Mouse (Mus musculus) testis, postnatal 14 days (tissue): ENCODE measurements around the gene Npr2.

Source experiments
- DNase-seq: peaks from one replicate; pipeline ENCODE4 v3.0.0; 2021; ENCODE audit warnings: low spot score

Gene Npr2

DNA sequence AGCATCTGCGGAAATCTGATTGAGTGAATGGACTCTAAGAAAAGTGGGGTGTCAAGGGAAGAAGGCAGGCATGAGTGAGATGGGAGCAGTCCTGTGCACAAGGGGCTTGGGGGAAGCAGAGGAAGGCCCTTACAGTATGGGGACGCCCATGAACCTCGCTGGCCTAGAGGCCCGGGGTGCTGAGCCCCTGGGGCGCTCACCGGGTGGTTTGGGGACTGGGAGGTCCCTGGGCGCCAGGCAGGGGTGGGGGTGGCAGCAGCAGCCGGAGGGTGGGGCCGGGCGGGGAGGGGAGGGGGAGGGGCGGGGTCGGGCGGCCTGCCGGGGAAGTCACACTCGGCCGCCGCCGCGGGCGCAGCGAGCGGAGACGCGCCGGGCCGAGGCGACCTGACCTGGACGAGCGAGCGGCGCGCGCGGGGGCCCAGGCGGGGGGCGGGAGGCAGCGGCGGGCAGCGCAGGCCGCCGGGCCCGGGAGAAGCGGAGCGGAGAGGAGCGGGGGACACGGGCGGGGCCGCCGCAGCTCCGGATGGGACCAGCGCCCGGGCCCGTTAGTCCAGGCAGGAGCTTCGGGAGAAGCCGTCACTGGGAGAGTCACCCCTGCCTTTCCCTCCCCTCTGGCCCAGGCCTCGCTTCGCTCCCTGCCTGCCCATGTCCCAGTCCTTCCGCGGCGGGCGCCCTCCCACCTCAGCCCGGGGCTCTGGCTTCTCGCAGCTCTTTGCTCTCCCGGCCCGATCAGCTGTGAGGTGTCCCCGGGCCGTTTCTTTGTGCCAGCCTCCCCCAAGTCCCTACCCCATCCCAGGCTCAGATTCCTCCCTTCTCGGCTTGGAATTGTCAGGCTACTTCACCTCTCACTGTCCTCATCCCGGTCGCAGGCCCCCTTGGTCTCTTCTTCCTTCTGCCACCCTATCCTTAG lies at the start of gene Npr2:
TSS of gene Npr2 (plus strand) at position 890 of the 910 bp plus-strand sequence.
- DNase-seq = peak; percentile 40

DNA sequence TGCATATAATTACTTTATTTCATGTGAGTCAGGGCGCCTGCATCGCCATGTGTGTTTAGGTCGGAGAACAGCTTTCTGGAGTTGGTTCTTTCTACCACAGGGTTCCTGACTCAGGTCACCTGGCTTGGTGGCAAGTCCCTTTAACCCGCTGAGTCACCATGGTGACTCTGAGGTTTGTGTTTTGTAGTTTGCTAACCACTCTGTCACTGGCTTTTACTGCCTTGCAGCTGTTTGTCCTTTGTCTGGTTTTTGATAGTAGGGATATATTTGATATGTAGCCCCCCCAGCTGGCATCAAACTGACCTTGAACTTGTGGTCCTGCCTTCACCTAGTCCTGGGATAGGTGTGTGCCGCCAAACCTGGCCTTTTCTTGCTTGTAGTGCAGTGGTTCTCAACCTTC lies 49.5 kb upstream of the Npr2 start:
- DNase-seq = no peak

DNA sequence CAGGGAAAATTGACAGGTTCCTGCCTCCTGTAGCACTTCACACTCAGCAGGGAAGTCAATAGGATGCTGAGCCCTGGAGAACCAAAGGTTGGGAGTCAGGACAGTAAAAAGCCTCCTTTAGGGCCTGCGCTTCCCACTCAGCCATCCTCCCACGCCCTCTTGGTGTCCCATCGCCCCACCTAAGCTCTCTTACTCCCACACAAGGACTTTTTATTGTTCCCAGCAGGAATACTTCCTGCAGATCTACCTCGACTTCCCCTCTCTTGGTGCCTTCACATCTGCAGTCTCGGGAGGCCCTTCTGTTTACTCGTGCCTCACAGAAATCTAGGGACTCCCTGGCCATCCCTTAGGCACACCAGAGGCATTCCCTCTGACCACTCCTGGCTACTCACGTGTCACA lies 48.3 kb upstream of the Npr2 start:
- DNase-seq = no peak

DNA sequence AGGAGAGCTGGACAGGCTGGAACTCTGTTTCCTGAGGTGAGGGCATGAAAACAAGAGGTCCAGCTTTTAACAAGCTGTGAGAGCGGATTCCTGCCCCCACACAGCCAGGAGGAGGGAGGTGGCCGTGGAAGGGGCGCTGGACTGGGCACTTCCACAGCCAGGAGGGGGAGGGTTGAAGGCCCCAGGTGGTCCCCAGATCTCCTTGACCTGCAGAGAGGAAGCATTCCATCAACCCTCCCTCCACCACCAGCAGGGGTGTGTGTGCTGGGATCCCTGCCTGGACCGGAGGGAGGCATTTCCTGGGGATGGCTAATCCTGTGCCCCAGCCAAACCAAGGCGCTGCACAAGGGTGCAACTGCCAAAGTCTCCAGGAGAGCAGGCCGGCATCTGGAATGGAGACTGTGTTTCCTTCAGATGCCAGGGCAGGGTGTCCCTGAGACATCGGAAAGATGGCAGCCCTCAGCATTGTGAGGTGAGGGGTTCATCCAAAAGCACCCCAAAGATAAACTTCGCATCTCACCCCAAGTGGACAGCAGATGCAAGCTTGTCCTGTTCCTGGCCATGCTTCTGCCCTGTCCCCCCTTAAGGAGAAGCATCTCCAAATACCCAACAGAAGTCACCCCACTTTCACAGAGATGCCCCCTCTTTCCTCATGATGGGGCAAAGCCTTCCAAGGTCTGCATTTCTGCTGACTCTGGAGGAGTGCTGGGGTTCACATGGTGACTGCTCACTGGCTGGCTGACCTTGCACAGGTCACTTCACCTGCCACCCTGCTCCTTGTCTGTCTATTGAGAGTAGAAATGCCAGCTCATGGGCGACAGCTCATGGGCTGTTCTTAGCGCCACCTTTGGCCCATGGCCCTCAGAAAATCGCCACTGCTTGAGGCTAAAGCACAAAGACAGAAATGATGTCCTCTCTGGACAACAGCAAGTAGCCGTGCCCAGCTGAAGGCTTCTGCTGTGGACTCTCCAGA lies 47.0 kb upstream of the Npr2 start, which contains the start of gene Msmp:
TSS of gene Msmp (minus strand) at position 51 of the 973 bp plus-strand sequence.
- DNase-seq = no peak

DNA sequence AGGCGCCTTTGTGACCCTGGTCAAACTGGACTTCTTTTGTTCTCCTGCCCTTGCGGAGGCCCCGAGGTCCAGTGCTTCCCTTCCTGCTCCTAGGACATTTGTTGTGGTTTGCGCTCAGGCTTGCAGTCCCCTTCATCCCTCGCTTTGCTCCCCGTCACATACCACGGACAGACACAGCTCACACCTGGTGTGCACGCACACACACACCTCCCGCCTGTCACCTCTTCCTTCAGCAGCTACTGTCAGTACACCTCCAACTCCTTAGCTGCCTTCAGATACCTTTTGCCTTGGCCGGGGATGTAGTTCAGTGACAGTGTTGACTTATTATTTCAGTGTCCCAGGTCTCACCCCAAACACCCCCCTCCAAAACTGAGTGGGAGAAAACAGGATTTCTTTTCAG lies 46.1 kb upstream of the Npr2 start:
- no peak for DNase-seq

DNA sequence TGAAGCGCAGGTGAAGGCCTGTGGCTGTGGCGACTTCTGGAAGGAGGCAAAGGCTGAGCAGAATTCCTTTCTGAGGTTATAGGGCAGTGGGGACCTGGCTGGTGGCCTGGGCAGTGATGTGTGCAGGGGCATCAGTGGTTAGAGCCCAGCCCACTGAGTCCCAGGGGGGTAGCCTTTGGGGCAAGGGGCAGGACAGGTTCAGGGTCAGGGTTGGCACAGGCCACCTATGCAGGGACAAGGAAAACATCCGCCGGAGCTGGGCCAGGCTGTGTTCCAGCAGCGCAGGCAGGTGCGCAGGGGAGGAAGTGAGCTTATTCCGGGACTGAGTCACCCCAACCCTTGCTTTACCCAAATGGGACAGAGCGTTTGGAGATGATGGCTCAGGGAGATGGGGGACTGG lies 45.3 kb upstream of the Npr2 start:
- no peak for DNase-seq

DNA sequence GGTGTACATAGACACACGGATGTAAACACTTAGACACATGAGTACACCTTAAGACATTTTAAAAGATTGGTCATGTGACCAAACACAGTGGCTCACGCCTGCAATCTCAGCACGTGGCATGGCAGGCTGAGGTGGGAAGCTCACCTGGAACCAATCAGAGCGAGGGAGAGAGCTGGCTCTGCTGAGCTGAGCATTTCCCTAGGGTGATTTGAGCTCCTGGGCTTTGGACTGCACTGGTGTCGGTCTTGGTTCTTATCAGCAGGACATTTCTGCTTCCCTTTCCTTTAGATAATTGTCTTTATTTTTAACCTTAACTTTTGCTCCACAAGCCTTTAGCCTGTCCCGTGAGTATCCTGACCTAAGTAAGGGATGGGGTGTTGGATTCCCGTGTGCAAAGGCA lies 44.1 kb upstream of the Npr2 start:
- no peak for DNase-seq

DNA sequence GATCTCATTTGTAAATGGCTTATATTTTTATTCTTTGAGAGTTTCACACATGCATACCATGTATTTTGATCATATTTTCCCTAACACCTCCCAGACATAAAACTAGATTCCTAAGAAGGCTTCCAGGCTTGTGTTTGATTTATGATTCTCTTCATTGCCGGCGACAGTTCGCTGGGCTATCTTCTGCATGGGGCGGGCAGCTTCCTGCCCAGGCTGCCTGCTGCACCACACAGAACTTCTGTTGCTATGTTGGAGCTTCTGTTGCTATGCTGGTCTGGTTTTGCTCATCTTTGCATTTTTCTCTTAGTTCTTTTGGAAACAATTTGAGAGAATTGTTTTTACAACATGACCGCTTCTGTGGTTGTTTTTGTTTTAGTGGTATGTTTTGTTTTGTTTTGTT lies 40.2 kb upstream of the Npr2 start:
- DNase-seq = no peak

DNA sequence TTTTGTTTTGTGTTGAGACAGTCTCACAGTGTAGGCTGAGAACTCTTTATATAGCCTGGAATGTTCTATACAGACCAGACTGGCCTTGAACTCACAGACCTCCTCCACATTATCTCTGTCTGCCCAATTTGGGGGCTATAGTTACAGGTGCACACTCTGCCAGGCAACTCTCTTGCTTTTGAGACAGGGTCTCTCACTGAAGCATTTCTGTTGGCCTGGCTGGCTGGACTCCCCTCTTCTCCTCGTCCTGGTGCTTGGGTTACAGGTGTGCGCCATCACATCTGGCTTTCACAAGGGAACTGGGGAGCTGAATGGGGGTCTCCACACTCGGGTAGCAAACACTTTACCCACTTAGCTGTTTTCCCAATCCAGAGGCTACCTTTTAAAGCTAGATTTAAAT lies 39.8 kb upstream of the Npr2 start:
- DNase-seq = no peak

DNA sequence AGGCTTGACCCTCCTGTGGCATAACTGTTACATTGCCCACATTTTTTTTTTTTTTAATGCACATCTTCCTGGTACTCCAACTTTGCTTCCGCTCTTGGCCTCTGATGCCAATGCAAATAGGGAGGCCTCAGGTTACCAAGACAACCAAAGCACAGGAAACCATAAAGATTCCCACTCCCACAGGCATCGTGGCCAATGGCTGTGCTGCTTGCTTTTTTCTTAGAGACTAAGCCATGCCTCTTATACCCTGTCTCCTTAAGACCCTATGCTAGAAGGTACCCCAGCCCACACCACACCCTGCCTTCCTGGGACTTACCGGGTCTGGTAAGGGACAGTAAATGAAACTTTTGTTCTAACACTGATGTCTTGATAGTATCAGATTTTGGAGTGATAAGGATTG lies 38.3 kb upstream of the Npr2 start:
- DNase-seq = no peak

DNA sequence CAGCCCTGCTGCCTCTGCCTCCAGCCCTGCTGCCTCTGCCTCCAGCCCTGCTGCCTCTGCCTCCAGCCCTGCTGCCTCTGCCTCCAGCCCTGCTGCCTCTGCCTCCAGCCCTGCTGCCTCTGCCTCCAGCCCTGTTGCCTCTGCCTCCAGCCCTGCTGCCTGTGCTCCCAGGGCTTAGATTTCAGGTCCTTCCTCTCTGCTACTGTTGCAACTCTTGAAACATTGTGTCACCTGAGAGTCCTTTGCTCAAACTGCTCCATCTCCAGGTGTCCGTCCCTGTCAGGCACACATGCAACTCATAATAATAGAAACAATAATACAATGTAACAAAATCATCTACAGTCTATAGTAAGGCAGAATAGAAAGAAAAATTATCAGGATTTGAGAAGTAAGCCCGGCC lies 35.1 kb upstream of the Npr2 start:
- DNase-seq = peak; percentile 56

DNA sequence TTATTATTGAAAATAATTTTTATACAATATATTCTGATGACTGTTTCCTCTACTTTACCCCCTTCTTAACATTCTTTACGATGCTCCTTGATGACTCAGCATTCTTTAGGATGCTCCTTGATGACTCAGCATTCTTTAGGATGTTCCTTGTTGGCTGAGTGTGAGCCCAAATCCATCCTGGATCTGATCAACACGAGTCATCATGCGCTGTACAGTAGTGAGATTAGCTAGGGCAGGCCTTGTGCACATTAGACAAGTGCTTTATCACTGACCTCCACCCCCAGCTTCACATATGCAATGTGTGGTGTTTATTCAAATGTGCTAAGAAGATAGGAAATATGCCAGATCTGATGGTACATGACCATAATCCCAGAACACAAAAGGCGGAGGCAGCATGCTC lies 33.5 kb upstream of the Npr2 start:
- no peak for DNase-seq

DNA sequence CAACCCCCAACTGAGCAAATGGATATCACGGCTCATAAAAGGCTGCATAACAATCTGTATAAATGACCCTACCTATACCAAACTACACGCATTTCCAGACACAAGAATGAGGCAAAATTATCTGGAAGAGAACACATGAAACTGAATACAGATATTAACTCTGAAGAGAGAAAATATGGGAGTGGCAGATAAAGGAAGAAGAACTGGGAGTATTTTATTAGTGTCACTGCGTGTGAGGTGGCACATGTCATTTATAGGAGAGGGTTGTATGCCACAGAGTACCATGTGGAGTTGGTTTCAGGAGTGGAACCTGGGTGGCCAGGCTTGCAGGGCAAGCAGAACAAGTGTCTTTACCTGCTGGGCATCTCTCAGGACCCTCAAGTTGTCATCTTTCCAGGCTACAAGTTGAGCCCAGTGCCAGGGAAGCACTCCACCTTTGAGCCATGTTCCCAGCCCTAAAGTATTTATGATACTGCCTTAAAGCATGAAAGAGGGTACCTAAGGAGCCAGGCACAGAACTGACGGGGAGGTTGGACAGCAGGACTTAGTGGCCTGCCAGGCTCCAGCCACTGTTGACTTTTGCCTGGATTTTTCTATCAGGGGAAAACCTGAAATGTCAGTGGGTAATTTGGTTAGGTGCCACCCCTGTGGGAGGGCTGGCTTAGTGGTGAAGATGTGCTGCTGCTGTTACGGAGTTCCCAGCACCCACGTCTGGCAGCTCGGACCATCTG lies 32.9 kb upstream of the Npr2 start:
- no peak for DNase-seq

DNA sequence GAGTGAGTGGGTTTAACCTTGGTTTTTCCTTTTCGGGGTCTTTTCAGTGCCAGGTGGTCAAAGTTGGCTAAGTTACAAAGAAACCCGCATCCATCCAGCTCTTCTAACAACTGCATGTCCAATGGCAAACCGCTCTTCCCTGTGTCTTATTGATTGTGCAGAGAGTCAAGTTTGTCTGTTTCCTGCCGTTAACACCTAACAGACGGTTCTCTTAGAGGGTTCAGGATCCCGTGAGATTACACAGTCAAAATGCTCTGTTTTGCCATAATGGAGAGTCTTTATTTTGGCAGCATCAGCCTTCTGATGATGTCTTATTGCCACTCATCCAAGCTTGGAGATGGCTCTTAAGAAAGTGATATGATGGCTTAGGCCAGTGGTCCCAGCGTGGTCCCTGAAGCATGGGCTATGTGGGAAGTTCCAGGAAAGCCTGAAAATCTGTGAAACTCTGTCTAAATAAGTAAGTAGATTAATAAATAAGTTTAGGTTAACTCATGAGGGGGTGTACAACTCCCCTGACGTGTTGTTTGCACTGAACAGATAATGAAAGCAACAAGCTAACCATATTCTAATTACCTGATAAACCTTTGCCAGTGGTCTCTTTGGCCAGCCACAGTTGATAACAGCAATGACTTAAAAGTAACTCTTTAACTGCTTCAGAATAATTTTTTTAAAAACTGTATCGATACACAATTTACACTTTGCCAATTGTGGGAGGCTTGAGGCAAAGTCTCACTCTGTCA lies 31.4 kb upstream of the Npr2 start:
- DNase-seq = no peak

DNA sequence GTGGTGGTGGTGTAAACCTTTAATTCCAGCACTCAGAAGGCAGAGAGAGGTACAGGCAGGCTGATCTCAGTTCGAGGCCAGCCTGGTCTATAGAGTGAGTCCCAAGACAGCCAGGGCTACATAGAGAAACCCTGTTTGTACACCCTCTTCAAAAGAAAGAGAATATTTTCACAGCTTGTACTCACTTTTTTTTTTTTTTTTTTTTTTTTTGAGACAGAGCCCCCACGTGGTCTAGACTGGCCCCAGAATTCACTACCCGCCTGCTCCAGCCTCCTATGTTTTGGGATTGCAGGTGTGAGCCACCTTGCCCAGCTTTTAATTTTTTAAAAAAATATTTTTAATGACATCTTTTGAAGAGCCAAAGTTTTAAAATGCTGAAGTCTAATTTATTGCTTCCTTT lies 27.6 kb upstream of the Npr2 start:
- no peak for DNase-seq

DNA sequence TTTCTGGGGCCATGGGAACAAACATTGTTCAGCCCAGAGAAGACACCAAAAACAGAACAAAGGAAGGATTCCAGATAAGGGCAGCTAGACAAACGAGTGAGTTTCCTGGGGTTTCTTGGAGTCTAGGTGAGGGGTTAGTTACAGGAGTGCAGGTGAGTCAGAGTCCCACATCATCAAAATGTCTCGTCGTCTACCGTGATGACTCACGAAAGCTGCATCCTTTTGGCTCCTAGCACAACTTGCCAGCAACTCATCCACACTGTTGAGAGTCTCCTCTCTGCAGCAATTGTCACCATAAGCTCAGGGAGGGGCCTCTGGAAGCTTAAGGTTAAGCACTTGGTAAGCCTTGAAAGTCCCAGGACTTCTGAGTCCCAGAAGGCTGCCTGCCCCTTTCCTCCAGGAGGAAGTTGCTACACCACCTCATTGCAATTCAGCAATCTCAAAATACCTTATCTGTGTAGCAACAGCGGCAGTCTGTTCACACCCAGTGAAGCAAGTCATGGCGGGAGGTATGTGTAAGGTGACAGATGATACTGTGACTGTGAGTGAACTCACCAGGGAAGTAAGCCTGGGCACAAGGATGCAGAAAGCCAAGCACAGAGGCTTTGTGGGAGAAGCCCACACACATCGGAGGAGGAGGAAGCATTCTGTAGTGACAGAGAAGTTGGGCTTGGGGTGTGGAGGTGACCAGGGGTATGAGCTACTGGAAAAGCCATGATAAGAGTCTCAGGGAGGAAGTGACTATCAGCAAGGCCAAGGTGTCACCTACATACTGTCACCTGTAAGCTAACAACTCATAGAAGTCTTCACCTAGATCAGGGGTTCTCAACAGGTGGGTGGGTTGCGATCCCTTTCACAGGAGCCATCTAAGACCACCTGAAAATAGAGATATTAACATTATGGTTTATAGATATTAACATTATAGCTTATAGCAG lies 26.7 kb upstream of the Npr2 start:
- DNase-seq = no peak

DNA sequence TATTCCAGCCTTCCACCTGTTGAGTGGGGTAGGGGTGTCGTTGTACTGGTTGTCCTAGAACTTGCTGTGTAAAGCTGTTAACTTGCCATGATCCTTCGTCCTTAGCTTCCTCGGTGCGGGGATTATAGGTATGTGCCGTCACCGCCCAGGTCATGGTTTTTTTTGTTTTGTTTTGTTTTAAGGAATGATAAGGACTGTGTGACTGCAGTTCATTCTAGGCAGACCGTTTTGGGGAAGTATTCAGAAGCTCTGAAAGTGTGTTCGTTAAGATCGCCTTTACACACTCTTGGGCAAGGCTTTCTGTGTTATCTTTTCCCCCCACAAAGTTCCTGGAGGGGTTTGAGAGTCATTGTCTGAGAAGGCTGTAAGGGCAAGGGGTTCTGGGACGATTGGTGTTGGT lies 19.2 kb upstream of the Npr2 start:
- no peak for DNase-seq

DNA sequence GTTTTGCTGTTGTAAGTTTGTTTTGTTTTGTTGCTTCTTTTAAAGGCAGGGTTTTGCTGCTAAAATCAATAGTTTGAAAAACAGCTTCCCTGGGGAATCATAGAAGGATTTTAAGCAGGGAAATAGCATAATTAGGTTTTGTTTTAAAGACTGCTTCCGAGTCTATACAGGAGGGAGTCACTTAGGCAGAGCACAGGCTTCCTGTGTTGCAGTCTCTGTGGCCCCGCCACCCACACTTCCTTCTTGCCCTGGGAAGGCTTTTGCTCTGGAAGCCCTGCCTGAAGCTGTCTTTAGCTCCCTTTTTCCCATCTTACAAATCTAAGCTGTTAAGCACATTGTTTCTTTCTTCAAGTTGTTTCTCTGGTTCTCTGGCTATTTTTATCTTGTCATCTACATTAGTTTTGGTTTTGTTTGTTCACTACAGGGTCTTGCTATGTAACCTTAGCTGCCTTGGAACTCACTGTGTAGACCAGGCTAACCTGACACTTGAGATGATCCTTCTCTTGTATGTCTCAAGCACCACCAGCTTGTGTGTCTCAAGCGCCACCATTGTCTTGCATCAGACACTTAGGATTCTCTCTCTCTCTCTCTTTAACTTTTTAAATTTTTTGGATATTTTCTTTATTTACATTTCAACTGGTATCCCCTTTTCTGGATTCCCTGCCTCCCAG lies 18.5 kb upstream of the Npr2 start:
- DNase-seq = no peak

DNA sequence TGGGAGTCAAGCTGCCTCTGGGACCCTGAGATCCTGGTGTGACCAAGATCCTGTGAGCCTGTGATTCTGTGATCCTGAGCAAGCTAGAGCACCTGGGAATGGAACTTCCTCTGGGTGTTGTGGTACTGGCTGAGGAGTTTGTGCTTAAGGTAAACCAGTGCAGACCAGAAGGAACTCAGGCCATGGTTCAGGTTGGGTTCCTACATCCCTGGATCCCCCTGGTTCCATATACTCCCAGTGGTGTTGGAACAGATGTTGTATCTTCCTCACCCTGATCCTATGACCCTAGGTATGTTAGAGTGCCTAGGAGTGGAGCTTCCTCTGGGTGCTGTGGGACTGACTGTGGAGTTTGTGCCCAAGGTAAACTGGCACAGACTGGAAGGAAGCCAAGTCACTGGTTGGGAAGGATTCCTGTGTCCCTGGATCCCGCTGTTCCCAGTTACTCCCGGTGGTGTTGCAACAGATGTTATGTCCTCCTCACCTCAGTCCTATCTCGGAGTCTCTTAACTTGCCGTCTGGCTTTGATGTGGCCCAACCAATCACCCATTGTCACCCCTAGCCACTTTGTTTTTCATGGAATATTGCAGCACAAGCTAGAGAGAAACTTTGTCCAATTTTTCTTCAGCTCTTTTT lies 11.5 kb upstream of the Npr2 start:
- no peak for DNase-seq
